Mouse (Mus musculus) mouse trophoblast stem cell (cell line): Measurements from ENCODE around the gene Cpne4.

Experiments used
- in situ Hi-C, 2 experiments: fragments of 300-500 bp; cut with MseI, MboI; formaldehyde crosslinking; loops; 2 replicates in 1 of 2; 3 replicates in 1 of 2; pipeline ENCODE4 v1.15.1; 2025

Gene Cpne4

GRCm38 (mm10) chr9:105033641-105034040 is 486.6 kb downstream of the Cpne4 start:
- in situ Hi-C loops = no loop called here

- in situ Hi-C loops = no loop called here
Observed at GRCm38 (mm10) chr9:105037847-105038246, 490.8 kb downstream of the Cpne4 start.

- in situ Hi-C loops = no loop called here
Observed at GRCm38 (mm10) chr9:105046014-105046413, 498.9 kb downstream of the Cpne4 start.

GRCm38 (mm10) chr9:105048351-105048750 is 501.3 kb downstream of the Cpne4 start:
- in situ Hi-C loops = no loop called here

- in situ Hi-C loops = loop anchor here in 1 of 2 experiments (10.0 kb wide), 1 partner anchor 335 kb away; no protein-coding TSS in a partner anchor
Observed at GRCm38 (mm10) chr9:105049636-105050035, 502.6 kb downstream of the Cpne4 start.

GRCm38 (mm10) chr9:105050257-105050656 is 503.2 kb downstream of the Cpne4 start:
- in situ Hi-C loops = loop anchor here in 1 of 2 experiments (10.0 kb wide), 1 partner anchor 335 kb away; no protein-coding TSS in a partner anchor

GRCm38 (mm10) chr9:105053147-105053557 is 506.1 kb downstream of the Cpne4 start, which contains the start of gene Mrpl3:
Gene Mrpl3, plus strand, starts transcription at chr9:105053239.
- in situ Hi-C loops = loop anchor here in 1 of 2 experiments (10.0 kb wide), 1 partner anchor 332 kb away; no protein-coding TSS in a partner anchor

- in situ Hi-C loops = loop anchor here in 1 of 2 experiments (10.0 kb wide), 1 partner anchor 331 kb away; no protein-coding TSS in a partner anchor
Observed at GRCm38 (mm10) chr9:105053812-105054211, 506.7 kb downstream of the Cpne4 start.

GRCm38 (mm10) chr9:105069106-105069505 is 522.0 kb downstream of the Cpne4 start:
- in situ Hi-C loops = no loop called here

GRCm38 (mm10) chr9:105072991-105073748 is 526.1 kb downstream of the Cpne4 start:
- in situ Hi-C loops = no loop called here

GRCm38 (mm10) chr9:105074851-105075250 is 527.8 kb downstream of the Cpne4 start:
- in situ Hi-C loops = no loop called here

- in situ Hi-C loops = no loop called here
Observed at GRCm38 (mm10) chr9:105076756-105077424, 529.8 kb downstream of the Cpne4 start.

- in situ Hi-C loops = no loop called here
Observed at GRCm38 (mm10) chr9:105078460-105078859, 531.4 kb downstream of the Cpne4 start.

GRCm38 (mm10) chr9:105080246-105080645 is 533.2 kb downstream of the Cpne4 start:
- in situ Hi-C loops = no loop called here
